Mouse (Mus musculus) limb, embryonic 12.5 days (tissue): Measurements from ENCODE around the gene Mast3. TPM values are rescaled to one million over a fixed set of nuclear protein-coding genes. Genes with fewer than 3 reads are reported as not detected.
A peak's percentile ranks its signal among the peaks of the same experiment; 100 is the strongest.

Experiments
- ATAC-seq: fragments of 200-750 bp; cut with Nextera tagmentation; 2 replicates; pipeline ENCODE4 v1.8.0; 2017; ENCODE audit warnings: low read depth, moderate TSS enrichment; ENCODE audit not compliant: insufficient number of reproducible peaks, insufficient read depth, low FRiP score, low TSS enrichment
- H3K27ac ChIP-seq: fragments of 300-500 bp; sonication (generic); 2 replicates; pipeline ENCODE4 v1.5.1; 2016; ENCODE audit warnings: mild to moderate bottlenecking, moderate library complexity
- H3K27me3 ChIP-seq: fragments of 300-500 bp; sonication (generic); 2 replicates; pipeline ENCODE4 v1.6.1; 2016; ENCODE audit warnings: mild to moderate bottlenecking, moderate library complexity
- H3K36me3 ChIP-seq: fragments of 300-500 bp; sonication (generic); 2 replicates; pipeline ENCODE4 v1.6.1; 2016; ENCODE audit warnings: mild to moderate bottlenecking, moderate library complexity
- H3K4me1 ChIP-seq: fragments of 300-500 bp; sonication (generic); replicated peaks from 2 replicates; pipeline ENCODE4 v1.6.1; 2016
- H3K4me2 ChIP-seq: fragments of 300-500 bp; sonication (generic); 2 replicates; pipeline ENCODE4 v1.6.1; 2016; ENCODE audit warnings: mild to moderate bottlenecking, moderate library complexity
- H3K4me3 ChIP-seq: fragments of 300-500 bp; sonication (generic); replicated peaks from 2 replicates; pipeline ENCODE4 v1.5.1; 2016; ENCODE audit warnings: mild to moderate bottlenecking
- H3K9ac ChIP-seq: fragments of 300-500 bp; sonication (generic); replicated peaks from 2 replicates; pipeline ENCODE4 v1.6.1; 2016; ENCODE audit warnings: mild to moderate bottlenecking, moderate library complexity
- H3K9me3 ChIP-seq: fragments of 300-500 bp; sonication (generic); 2 replicates; pipeline ENCODE4 v1.6.1; 2016; ENCODE audit warnings: mild to moderate bottlenecking, moderate library complexity
- WGBS: fragments of 180-500 bp; shearing (Covaris S2); methylation state at CpG from one replicate; pipeline ENCODE4 v1.1.7; 2016; 5-methylcytosine and 5-hydroxymethylcytosine counted together
- polyA plus RNA-seq: library from polyadenylated mRNA; unstranded; fragments of >200 nt; fragmentation: Nextera tagmentation; extraction: Ambion mirVana; gene quantifications from 2 replicates; pipeline ENCODE4 v1.2.1, GENCODE M21; 2016

Mast3 gene
- polyA plus RNA-seq, 1 experiment from 2014 or later, result 13.2 TPM

- H3K4me3 ChIP-seq, result no peak overlapping the region
- WGBS, result 83% methylated on average over 19 of the region's 19 CpGs
- no peaks in the 10 kb centered on the region for H3K9me3 ChIP-seq
- peaks cover 57% of the 10 kb centered on the region for H3K27me3 ChIP-seq
- H3K27ac ChIP-seq, result no peak overlapping the region
- H3K4me1 ChIP-seq, result peaks cover 22% of the 10 kb centered on the region
- ATAC-seq, result no peak
- no peaks in the 10 kb centered on the region for H3K36me3 ChIP-seq
- H3K4me2 ChIP-seq, result no peak overlapping the region
- H3K9ac ChIP-seq, result no peak overlapping the region
These were observed 55.7 kb downstream of the Mast3 start for GRCm38 (mm10) chr8:70749097-70749674.

- peaks cover 64% of the 10 kb centered on the region for H3K27me3 ChIP-seq
- 87% methylated on average over 23 of the region's 23 CpGs for WGBS
These were observed 56.4 kb downstream of the Mast3 start for GRCm38 (mm10) chr8:70748246-70749096.

GRCm38 (mm10) chr8:70747211-70747890 is 57.5 kb downstream of the Mast3 start:
- H3K4me1 ChIP-seq, result peaks cover 18% of the 10 kb centered on the region
- no peaks in the 10 kb centered on the region for H3K36me3 ChIP-seq
- no peak for ATAC-seq
- H3K27ac ChIP-seq, result no peak overlapping the region
- H3K27me3 ChIP-seq, result peaks cover 75% of the 10 kb centered on the region
- H3K9ac ChIP-seq, result no peak overlapping the region
- no peak overlapping the region for H3K4me3 ChIP-seq
- no peak overlapping the region for H3K4me2 ChIP-seq
- no peaks in the 10 kb centered on the region for H3K9me3 ChIP-seq
- 86% methylated on average over 18 of the region's 18 CpGs for WGBS

More at GRCm38 (mm10) chr8:70748246-70749096, 56.4 kb downstream of the Mast3 start:
- Histone ChIP-seq H3K4me1 (peaks cover 22% of the 10 kb centered on the region), H3K9ac (no peak overlapping the region), H3K9me3 (no peaks in the 10 kb centered on the region), H3K36me3 (no peaks in the 10 kb centered on the region), H3K27ac (no peak overlapping the region), H3K4me3 (no peak overlapping the region), H3K4me2 (no peak overlapping the region)
- no peak for ATAC-seq

GRCm38 (mm10) chr8:70746676-70747075 is 58.2 kb downstream of the Mast3 start:
- 66% methylated on average over 9 of the region's 9 CpGs for WGBS
- Histone ChIP-seq H3K4me3 (no peak overlapping the region), H3K27ac (no peak overlapping the region), H3K27me3 (peaks cover 82% of the 10 kb centered on the region), H3K4me1 (peaks cover 15% of the 10 kb centered on the region), H3K9me3 (no peaks in the 10 kb centered on the region), H3K36me3 (no peaks in the 10 kb centered on the region), H3K9ac (no peak overlapping the region), H3K4me2 (no peak overlapping the region)
- no peak for ATAC-seq

- Histone ChIP-seq H3K4me2 (no peak overlapping the region), H3K36me3 (no peaks in the 10 kb centered on the region), H3K4me3 (no peak overlapping the region), H3K9me3 (no peaks in the 10 kb centered on the region), H3K27ac (no peak overlapping the region), H3K4me1 (peaks cover 15% of the 10 kb centered on the region), H3K27me3 (peaks cover 91% of the 10 kb centered on the region), H3K9ac (no peak overlapping the region)
- 49% methylated on average over 19 of the region's 19 CpGs for WGBS
- ATAC-seq, result no peak
These were observed 59.1 kb downstream of the Mast3 start for GRCm38 (mm10) chr8:70745691-70746220.

GRCm38 (mm10) chr8:70744806-70745205 is 60.0 kb downstream of the Mast3 start:
- ATAC-seq, result no peak
- Histone ChIP-seq H3K36me3 (no peaks in the 10 kb centered on the region), H3K4me2 (no peak overlapping the region), H3K27me3 (peaks cover 98% of the 10 kb centered on the region), H3K4me3 (no peak overlapping the region; the same call in 1 of the 2 replicates), H3K4me1 (peaks cover 15% of the 10 kb centered on the region), H3K27ac (no peak overlapping the region), H3K9me3 (no peaks in the 10 kb centered on the region), H3K9ac (no peak overlapping the region)
- 44% methylated on average over 11 of the region's 11 CpGs for WGBS

GRCm38 (mm10) chr8:70743656-70744590 is 60.9 kb downstream of the Mast3 start:
- Histone ChIP-seq H3K9me3 (no peaks in the 10 kb centered on the region), H3K36me3 (no peaks in the 10 kb centered on the region), H3K27me3 (peaks cover 89% of the 10 kb centered on the region), H3K4me2 (peak overlapping the region; percentile 50), H3K4me1 (peaks cover 15% of the 10 kb centered on the region), H3K27ac (no peak overlapping the region), H3K9ac (peak overlapping the region; percentile 40), H3K4me3 (peak overlapping the region; percentile 30)
- no peak for ATAC-seq
- WGBS, result 5% methylated on average over 48 of the region's 48 CpGs

GRCm38 (mm10) chr8:70742981-70743655 is 61.7 kb downstream of the Mast3 start:
- ATAC-seq, result no peak
- Histone ChIP-seq H3K4me1 (peaks cover 15% of the 10 kb centered on the region), H3K36me3 (no peaks in the 10 kb centered on the region), H3K27me3 (peaks cover 84% of the 10 kb centered on the region), H3K9me3 (no peaks in the 10 kb centered on the region), H3K27ac (no peak overlapping the region), H3K4me2 (peak overlapping the region; percentile 50), H3K9ac (peak overlapping the region; percentile 44), H3K4me3 (peak overlapping the region; percentile 30)
- 3% methylated on average over 38 of the region's 38 CpGs for WGBS

- no peak overlapping the region for H3K27ac ChIP-seq
- peaks cover 15% of the 10 kb centered on the region for H3K4me1 ChIP-seq
- peak; percentile 35; the same call in 1 of the 2 replicates for ATAC-seq
- no peak overlapping the region for H3K4me3 ChIP-seq
- H3K27me3 ChIP-seq, result peaks cover 84% of the 10 kb centered on the region
- H3K36me3 ChIP-seq, result no peaks in the 10 kb centered on the region
- 51% methylated on average over 11 of the region's 11 CpGs for WGBS
- no peaks in the 10 kb centered on the region for H3K9me3 ChIP-seq
- H3K9ac ChIP-seq, result no peak overlapping the region
- H3K4me2 ChIP-seq, result no peak overlapping the region
These were observed 62.7 kb downstream of the Mast3 start for GRCm38 (mm10) chr8:70742176-70742575.

GRCm38 (mm10) chr8:70741661-70742060 is 63.2 kb downstream of the Mast3 start:
- H3K27ac ChIP-seq, result no peak overlapping the region
- no peak overlapping the region for H3K9ac ChIP-seq
- no peak for ATAC-seq
- peaks cover 15% of the 10 kb centered on the region for H3K4me1 ChIP-seq
- no peaks in the 10 kb centered on the region for H3K36me3 ChIP-seq
- H3K4me2 ChIP-seq, result no peak overlapping the region
- no peak overlapping the region for H3K4me3 ChIP-seq
- H3K27me3 ChIP-seq, result peaks cover 83% of the 10 kb centered on the region
- WGBS, result 50% methylated on average over 5 of the region's 5 CpGs
- H3K9me3 ChIP-seq, result no peaks in the 10 kb centered on the region
